Mouse (Mus musculus) G1E (cell line): ENCODE measurements around the gene Zfpl1.

ENCODE experiments used
- CTCF ChIP-seq: IDR thresholded peaks from 2 replicates; pipeline ENCODE4 v1.5.1; 2012; ENCODE audit warnings: low read depth, low read length, inconsistent platforms, mixed read lengths
- GATA1 ChIP-seq: IDR thresholded peaks from 2 replicates; pipeline ENCODE4 v1.6.1; 2012; ENCODE audit warnings: borderline replicate concordance, low read length, inconsistent platforms, mixed read lengths
- POLR2AphosphoS5 ChIP-seq: IDR thresholded peaks from 2 replicates; pipeline ENCODE4 v1.6.1; 2012; ENCODE audit warnings: low read depth, low read length, inconsistent platforms; ENCODE audit not compliant: insufficient replicate concordance
- TAL1 ChIP-seq: conservative IDR thresholded peaks from 2 replicates; pipeline ENCODE4 v1.6.1; 2012; ENCODE audit warnings: low read depth, low read length, inconsistent platforms, mixed read lengths

DNA sequence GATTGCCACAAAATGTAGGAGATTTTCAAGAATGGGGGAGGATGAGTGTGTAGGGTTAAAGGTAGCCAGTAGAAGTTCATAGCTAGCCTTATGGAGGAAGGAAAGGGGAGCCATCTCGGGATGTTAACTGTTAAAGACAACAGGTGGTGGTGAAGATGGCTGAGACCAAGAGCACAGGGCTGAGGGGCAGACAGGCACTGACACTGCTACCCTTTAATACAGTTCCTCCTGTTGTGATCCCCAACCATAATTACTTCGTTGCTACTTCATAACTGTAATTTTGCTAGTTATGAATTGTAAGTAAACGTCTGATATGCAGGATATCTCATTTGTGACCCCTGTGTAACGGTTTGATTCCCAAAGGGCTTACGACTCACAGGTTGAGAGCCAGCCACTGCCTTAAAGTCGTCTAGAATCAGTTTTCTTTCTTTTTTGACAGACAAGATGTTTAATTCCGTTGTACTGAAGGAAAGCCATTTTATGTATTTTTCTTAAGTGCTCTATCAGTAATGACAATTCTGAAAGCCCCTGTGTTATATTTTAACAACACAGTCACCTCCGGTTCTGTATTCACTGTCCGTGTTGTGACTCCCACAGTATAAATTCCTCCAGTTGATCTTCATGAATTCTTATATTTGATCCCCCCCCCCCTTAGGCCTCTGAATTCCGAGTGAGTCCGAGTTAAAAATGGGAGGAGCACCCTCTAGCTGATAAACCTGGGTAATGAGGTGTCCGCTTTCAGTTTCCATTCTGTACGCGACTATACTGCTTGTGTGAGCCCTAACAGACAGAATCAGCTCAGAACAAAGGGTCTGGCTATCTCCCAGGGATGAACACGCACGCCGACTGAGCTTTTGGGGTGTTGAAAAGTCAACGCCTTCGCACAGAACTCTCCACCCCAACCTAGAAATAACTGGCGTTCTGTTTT, 39.1 kb downstream of the Zfpl1 start:
- TF ChIP-seq CTCF: no peak
- no peak for TF ChIP-seq GATA1
- TF ChIP-seq POLR2AphosphoS5: no peak
- TF ChIP-seq TAL1: no peak
